Mouse (Mus musculus): ENCODE measurements around the gene Dnajc5g. TPM values are rescaled to one million over a fixed set of nuclear protein-coding genes. Genes with fewer than 3 reads are reported as not detected.
A peak's percentile ranks its signal among the peaks of the same experiment; 100 is the strongest.

Gene Dnajc5g
- polyA plus RNA-seq, 1 experiment = not detected

- no peaks in the 10 kb centered on the region for H3K4me1 ChIP-seq (ENCODE audit: control insufficient read depth, insufficient read depth, low read length)
- TF ChIP-seq POLR2A (IDR thresholded peaks at IDR 0.05; ENCODE audit: borderline replicate concordance, insufficient read depth, low read length) = no peak
- no peak for TF ChIP-seq CTCF (IDR thresholded peaks at IDR 0.05; ENCODE audit: borderline replicate concordance, insufficient read depth, low read depth, low read length)
- peak within 1 kb of the TSS; percentile 24 for H3K4me3 ChIP-seq (replicated peaks; ENCODE audit: insufficient read depth, low read depth, low read length)
- no peak within 1 kb of the TSS for H3K27ac ChIP-seq (ENCODE audit: insufficient read depth, low read length)
- under 1% methylated on average over 52 of the region's 52 CpGs for WGBS
- H3K27me3 ChIP-seq (ENCODE audit: control insufficient read depth, insufficient read depth, low read length) = peaks cover 7% of the 10 kb centered on the region; the same call in 1 of the 2 replicates
- DNase-seq = no peak
Observed at GRCm38 (mm10) chr5:31138241-31138967, 32.3 kb downstream of the Dnajc5g start, which contains the start of gene Ucn. Gene Ucn (minus strand): TSS chr5:31138829.

- WGBS = 16% methylated on average over 9 of the region's 9 CpGs
- H3K4me1 ChIP-seq (ENCODE audit: control insufficient read depth, insufficient read depth, low read length) = no peaks in the 10 kb centered on the region
- no peak overlapping the region for H3K27ac ChIP-seq (ENCODE audit: insufficient read depth, low read length)
- no peak overlapping the region for H3K4me3 ChIP-seq (replicated peaks; ENCODE audit: insufficient read depth, low read depth, low read length)
- H3K27me3 ChIP-seq (ENCODE audit: control insufficient read depth, insufficient read depth, low read length) = peaks cover 7% of the 10 kb centered on the region; the same call in 1 of the 2 replicates
- TF ChIP-seq CTCF (IDR thresholded peaks at IDR 0.05; ENCODE audit: borderline replicate concordance, insufficient read depth, low read depth, low read length) (no peak), POLR2A (IDR thresholded peaks at IDR 0.05; ENCODE audit: borderline replicate concordance, insufficient read depth, low read length) (no peak)
- no peak for DNase-seq
Observed at GRCm38 (mm10) chr5:31138968-31139425, 32.9 kb downstream of the Dnajc5g start.

- 47% methylated on average over 4 of the region's 4 CpGs for WGBS
- no peak overlapping the region for H3K27ac ChIP-seq (ENCODE audit: insufficient read depth, low read length)
- H3K4me1 ChIP-seq (ENCODE audit: control insufficient read depth, insufficient read depth, low read length) = peaks cover 7% of the 10 kb centered on the region
- no peak overlapping the region for H3K4me3 ChIP-seq (replicated peaks; ENCODE audit: insufficient read depth, low read depth, low read length)
- H3K27me3 ChIP-seq (ENCODE audit: control insufficient read depth, insufficient read depth, low read length) = no peaks in the 10 kb centered on the region
- DNase-seq = peak in 1 of 2 experiments; percentile 38
- TF ChIP-seq CTCF (IDR thresholded peaks at IDR 0.05; ENCODE audit: borderline replicate concordance, insufficient read depth, low read depth, low read length) = no peak
- TF ChIP-seq POLR2A (IDR thresholded peaks at IDR 0.05; ENCODE audit: borderline replicate concordance, insufficient read depth, low read length) = no peak
Observed at GRCm38 (mm10) chr5:31149781-31150180, 43.7 kb downstream of the Dnajc5g start.

GRCm38 (mm10) chr5:31151746-31152145 lies 45.7 kb downstream of the Dnajc5g start:
- H3K4me3 ChIP-seq (replicated peaks; ENCODE audit: insufficient read depth, low read depth, low read length) = no peak overlapping the region
- H3K27me3 ChIP-seq (ENCODE audit: control insufficient read depth, insufficient read depth, low read length) = no peaks in the 10 kb centered on the region
- H3K27ac ChIP-seq (ENCODE audit: insufficient read depth, low read length) = peak overlapping the region; percentile 68
- peak; percentile 69 to 87 for DNase-seq
- WGBS = 12% methylated on average over 3 of the region's 3 CpGs
- TF ChIP-seq POLR2A (IDR thresholded peaks at IDR 0.05; ENCODE audit: borderline replicate concordance, insufficient read depth, low read length) = no peak
- TF ChIP-seq CTCF (IDR thresholded peaks at IDR 0.05; ENCODE audit: borderline replicate concordance, insufficient read depth, low read depth, low read length) = peak; percentile 33; the same call in 1 of the 2 replicates
- peaks cover 7% of the 10 kb centered on the region for H3K4me1 ChIP-seq (ENCODE audit: control insufficient read depth, insufficient read depth, low read length)

- H3K4me3 ChIP-seq (replicated peaks; ENCODE audit: insufficient read depth, low read depth, low read length) = peak overlapping the region; percentile 81
- H3K27ac ChIP-seq (ENCODE audit: insufficient read depth, low read length) = peak overlapping the region; percentile 37
- peaks cover 7% of the 10 kb centered on the region for H3K4me1 ChIP-seq (ENCODE audit: control insufficient read depth, insufficient read depth, low read length)
- H3K27me3 ChIP-seq (ENCODE audit: control insufficient read depth, insufficient read depth, low read length) = no peaks in the 10 kb centered on the region
- TF ChIP-seq CTCF (IDR thresholded peaks at IDR 0.05; ENCODE audit: borderline replicate concordance, insufficient read depth, low read depth, low read length) (no peak), POLR2A (IDR thresholded peaks at IDR 0.05; ENCODE audit: borderline replicate concordance, insufficient read depth, low read length) (no peak)
- no peak for DNase-seq
- WGBS = 15% methylated on average over 6 of the region's 6 CpGs
Observed at GRCm38 (mm10) chr5:31153516-31154151, 47.5 kb downstream of the Dnajc5g start.

- Histone ChIP-seq H3K4me1 (ENCODE audit: control insufficient read depth, insufficient read depth, low read length) (peaks cover 7% of the 10 kb centered on the region), H3K4me3 (replicated peaks; ENCODE audit: insufficient read depth, low read depth, low read length) (peak within 1 kb of the TSS; percentile 81), H3K27me3 (ENCODE audit: control insufficient read depth, insufficient read depth, low read length) (no peaks in the 10 kb centered on the region), H3K27ac (ENCODE audit: insufficient read depth, low read length) (peak within 1 kb of the TSS; percentile 48)
- peak; percentile 85 to 90 for DNase-seq
- TF ChIP-seq CTCF (IDR thresholded peaks at IDR 0.05; ENCODE audit: borderline replicate concordance, insufficient read depth, low read depth, low read length) (no peak), POLR2A (IDR thresholded peaks at IDR 0.05; ENCODE audit: borderline replicate concordance, insufficient read depth, low read length) (peak; percentile 78; the same call in 1 of the 2 replicates)
- WGBS = under 1% methylated on average over 19 of the region's 19 CpGs
Observed at GRCm38 (mm10) chr5:31154152-31154553, 48.1 kb downstream of the Dnajc5g start, which contains the start of gene Mpv17. Gene Mpv17 (minus strand): TSS chr5:31154251.

Other genes with a start within 250 kb of the Dnajc5g start
- 64.6 and 67.2 TPM in 2 replicates for gene Tmem214, start 238.3 kb upstream of the Dnajc5g start, polyA plus RNA-seq (2012; rRNA removed)
- 15.1 TPM in 2 replicates for gene Agbl5, start 217.6 kb upstream of the Dnajc5g start, polyA plus RNA-seq (2012; rRNA removed)
- gene Ost4, start 198.5 kb upstream of the Dnajc5g start, polyA plus RNA-seq (2012; rRNA removed) = 174 and 187 TPM in 2 replicates
- 1.7 and 2.6 TPM in 2 replicates for gene Emilin1, start 192.9 kb upstream of the Dnajc5g start, polyA plus RNA-seq (2012; rRNA removed)
- 34.1 and 34.2 TPM in 2 replicates for gene Khk, start 184.9 kb upstream of the Dnajc5g start, polyA plus RNA-seq (2012; rRNA removed)
- 16.7 and 18.5 TPM in 2 replicates for gene Cgref1, start 160.7 kb upstream of the Dnajc5g start, polyA plus RNA-seq (2012; rRNA removed)
- gene Preb, start 145.9 kb upstream of the Dnajc5g start, polyA plus RNA-seq (2012; rRNA removed) = 228 and 241 TPM in 2 replicates
- 0.28 and 0.29 TPM in 2 replicates for gene Tcf23, start 137.6 kb upstream of the Dnajc5g start, polyA plus RNA-seq (2012; rRNA removed)
- gene Atraid, start 58.0 kb upstream of the Dnajc5g start, polyA plus RNA-seq (2012; rRNA removed) = 170 and 175 TPM in 2 replicates
- gene Slc5a6, start 57.4 kb upstream of the Dnajc5g start, polyA plus RNA-seq (2012; rRNA removed) = 45.1 and 49.6 TPM in 2 replicates
- 21.7 and 23.4 TPM in 2 replicates for gene Cad, start 51.5 kb upstream of the Dnajc5g start, polyA plus RNA-seq (2012; rRNA removed)
- gene Slc30a3, start 2.0 kb downstream of the Dnajc5g start, polyA plus RNA-seq (2012; rRNA removed) = 19.7 and 23.5 TPM in 2 replicates
- gene Trim54, start 10.4 kb downstream of the Dnajc5g start, polyA plus RNA-seq (2012; rRNA removed) = not detected in 2 replicates
- gene Ucn, start 32.5 kb downstream of the Dnajc5g start, polyA plus RNA-seq (2012; rRNA removed) = 1.2 TPM in 1 of 2 replicates, not detected in the other
- 91.1 and 91.7 TPM in 2 replicates for gene Mpv17, start 48.0 kb downstream of the Dnajc5g start, polyA plus RNA-seq (2012; rRNA removed)
- gene Gm29609, start 73.6 kb downstream of the Dnajc5g start, polyA plus RNA-seq (2012; rRNA removed) = 3.9 and 4.1 TPM in 2 replicates
- gene Gtf3c2, start 73.9 kb downstream of the Dnajc5g start, polyA plus RNA-seq (2012; rRNA removed) = 94.6 and 100 TPM in 2 replicates
- gene Snx17, start 86.9 kb downstream of the Dnajc5g start, polyA plus RNA-seq (2012; rRNA removed) = 124 and 125 TPM in 2 replicates
- 87.1 and 93.7 TPM in 2 replicates for gene Eif2b4, start 87.1 kb downstream of the Dnajc5g start, polyA plus RNA-seq (2012; rRNA removed)
- gene Zfp513, start 96.0 kb downstream of the Dnajc5g start, polyA plus RNA-seq (2012; rRNA removed) = 44.5 and 45.4 TPM in 2 replicates
- gene Ppm1g, start 114.4 kb downstream of the Dnajc5g start, polyA plus RNA-seq (2012; rRNA removed) = 83.9 and 84.1 TPM in 2 replicates
- gene Nrbp1, start 134.6 kb downstream of the Dnajc5g start, polyA plus RNA-seq (2012; rRNA removed) = 143 and 148 TPM in 2 replicates
- 0.48 TPM in 1 of 2 replicates, not detected in the other for gene Gm9970, start 134.9 kb downstream of the Dnajc5g start, polyA plus RNA-seq (2012; rRNA removed)
- 4.3 and 5.2 TPM in 2 replicates for gene Krtcap3, start 145.4 kb downstream of the Dnajc5g start, polyA plus RNA-seq (2012; rRNA removed)
- 69.3 and 75.3 TPM in 2 replicates for gene Ift172, start 184.8 kb downstream of the Dnajc5g start, polyA plus RNA-seq (2012; rRNA removed)
- gene Fndc4, start 189.8 kb downstream of the Dnajc5g start, polyA plus RNA-seq (2012; rRNA removed) = 184 and 190 TPM in 2 replicates
- gene Gckr, start 191.2 kb downstream of the Dnajc5g start, polyA plus RNA-seq (2012; rRNA removed) = 1.2 and 1.4 TPM in 2 replicates

Data from cerebellum, adult 2 months (tissue).